Mouse (Mus musculus) spleen, postnatal 4 days (tissue): ENCODE results near the gene Abi3.
"Not testable (repeated sequence)": the region's sequence is repeated elsewhere in the genome, so short reads cannot be mapped to it uniquely, and the experiment has no call there.

Experiments
- DNase-seq, 2 experiments: peaks; one replicate each; pipeline ENCODE4 v3.0.0; 2022; ENCODE audit warnings: low spot score in 2 of 2

Abi3 gene

GRCm38 (mm10) chr11:95842074-95842681 is at the start of gene Abi3:
TSS of gene Abi3 (minus strand) at chr11:95842476.
- DNase-seq, result peak; percentile 74 to 85

DNA sequence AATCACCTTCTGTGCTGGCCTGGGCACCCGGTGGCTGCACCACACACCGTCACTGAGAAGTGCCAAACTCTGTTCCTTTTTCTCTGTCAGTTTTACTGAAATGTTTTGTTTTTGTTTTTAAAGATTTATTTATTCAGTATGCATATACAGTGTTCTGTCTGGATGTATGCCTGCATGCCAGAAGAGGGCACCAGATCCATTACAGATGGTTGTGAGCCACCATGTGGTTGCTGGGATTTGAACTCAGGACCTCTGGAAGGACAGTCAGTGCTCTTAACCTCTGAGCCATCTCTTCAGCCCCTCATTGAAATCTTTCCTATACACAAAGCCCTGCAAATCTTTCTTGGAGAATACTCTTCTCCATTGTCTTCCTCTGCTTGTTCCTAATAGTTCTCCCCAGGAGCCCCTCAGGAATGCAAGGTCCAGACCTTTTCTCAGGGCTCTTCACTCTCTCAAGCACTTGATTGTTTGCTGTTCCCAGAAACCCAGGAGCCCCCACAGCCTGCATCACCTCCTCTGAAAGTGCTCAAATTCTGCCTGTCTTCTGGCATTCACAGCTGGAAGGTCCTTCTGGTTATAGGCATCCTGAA is 48.3 kb upstream of the Abi3 start:
- DNase-seq, result no peak

- not testable (repeated sequence) for DNase-seq
These were observed 37.6 kb upstream of the Abi3 start for GRCm38 (mm10) chr11:95879861-95880260.

DNA sequence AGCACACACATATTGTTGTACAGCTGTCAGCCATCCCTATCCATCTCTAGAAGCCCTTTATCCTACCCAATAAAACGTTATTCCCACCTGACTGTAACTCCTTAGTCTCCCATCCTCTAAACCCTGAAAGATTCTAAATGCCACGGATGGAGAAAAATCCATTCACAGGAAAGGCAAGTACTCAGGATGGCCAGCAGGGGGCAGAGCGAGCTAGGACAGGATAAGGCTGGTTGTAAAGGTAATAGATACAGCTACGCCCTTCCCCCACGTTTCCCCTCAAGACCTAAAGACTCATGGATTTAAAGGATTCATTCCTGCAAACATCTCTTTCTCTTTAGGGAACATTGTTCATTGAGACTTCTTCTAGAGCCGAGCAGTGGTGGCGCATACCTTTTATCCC is 34.0 kb upstream of the Abi3 start:
- DNase-seq, result peak; percentile 55 to 86

GRCm38 (mm10) chr11:95875804-95876203 is 33.5 kb upstream of the Abi3 start:
- no peak for DNase-seq

DNA sequence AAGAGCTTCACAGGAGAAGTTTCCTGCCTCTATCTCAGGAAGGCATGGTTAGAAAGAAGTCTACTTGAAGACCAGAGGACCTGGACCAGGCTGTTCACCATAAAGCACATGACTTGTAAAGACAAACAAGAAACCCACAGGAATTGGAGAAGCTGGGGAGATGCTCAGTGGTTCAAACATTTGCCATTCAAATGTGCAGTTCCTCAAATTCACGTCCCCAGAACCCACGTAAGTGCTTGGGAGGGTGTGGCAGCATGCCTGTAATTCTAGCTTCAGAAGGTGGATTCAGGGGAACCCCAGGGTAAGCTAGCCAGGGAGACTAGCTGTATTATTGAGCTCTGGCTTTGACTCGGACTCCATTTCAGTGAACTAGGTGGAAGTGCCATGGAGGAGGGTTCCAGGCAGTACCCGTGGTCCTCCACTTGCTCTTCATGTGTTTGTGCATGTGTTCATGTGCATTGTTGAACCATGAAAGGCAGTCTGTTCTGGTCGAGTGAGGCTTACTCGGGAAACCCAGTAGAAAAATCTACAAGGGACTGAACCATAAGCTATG is 27.7 kb upstream of the Abi3 start:
- DNase-seq, result peak in 1 of 2 experiments; percentile 25

DNA sequence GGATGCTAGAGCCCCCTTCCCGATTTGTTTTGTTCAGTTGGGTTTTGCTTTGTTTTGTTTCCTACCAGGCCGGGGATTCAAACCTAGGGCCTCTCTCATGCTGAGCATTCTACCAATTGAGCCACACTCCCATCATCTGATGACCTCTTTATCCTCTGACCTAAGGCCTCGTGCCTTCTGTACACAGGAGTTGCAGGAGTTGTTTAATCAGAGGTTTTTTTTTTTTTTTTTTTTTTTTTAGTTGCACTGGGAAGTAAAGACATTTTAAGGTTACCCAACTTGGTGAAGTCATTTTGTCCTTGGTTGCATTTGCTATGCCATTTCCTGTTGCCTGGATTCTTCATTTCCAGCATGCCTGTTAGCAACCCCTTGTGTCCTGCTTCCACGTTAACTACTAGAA is 27.2 kb upstream of the Abi3 start:
- DNase-seq, result no peak

- no peak for DNase-seq
These were observed 19.1 kb upstream of the Abi3 start for GRCm38 (mm10) chr11:95861397-95861796.

DNA sequence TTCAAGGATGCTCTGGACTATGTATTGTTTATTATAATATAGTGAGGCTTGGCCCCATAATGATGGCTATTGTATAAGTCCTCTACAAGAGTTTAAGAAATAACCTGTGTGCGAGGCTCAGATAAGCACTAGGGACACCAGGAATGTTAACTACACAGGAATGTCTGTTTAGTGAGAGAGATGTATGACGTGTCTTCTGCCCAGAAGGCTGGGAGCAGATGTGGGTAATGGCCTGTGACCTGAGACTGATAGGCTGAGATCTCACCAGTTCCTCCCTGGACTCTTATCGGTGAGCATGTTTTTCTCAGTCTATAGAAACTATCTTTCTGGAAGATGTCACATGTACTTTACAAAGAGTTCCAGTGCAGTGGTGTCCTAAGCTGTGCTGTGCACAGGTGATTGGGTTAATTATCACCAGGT is 17.8 kb upstream of the Abi3 start:
- DNase-seq, result no peak

DNA sequence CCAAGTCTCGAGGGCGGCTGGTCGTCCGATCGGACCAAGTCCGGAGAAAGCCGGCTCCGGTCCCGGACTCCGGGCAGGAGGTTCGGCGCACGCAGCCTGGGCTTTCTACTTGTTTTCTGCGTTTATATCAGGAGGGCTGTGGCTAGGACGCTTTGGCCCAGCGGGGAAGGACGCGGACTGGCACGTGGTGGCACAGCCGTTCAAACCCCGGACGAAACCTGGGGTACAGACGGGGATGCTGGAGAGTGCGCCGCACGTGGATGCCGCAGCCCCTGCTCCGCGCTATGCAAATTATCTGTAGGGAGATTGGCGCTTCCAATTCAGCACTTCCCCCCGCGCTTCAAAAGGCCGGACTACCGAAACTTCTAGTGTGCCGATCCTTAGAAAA is 17.2 kb upstream of the Abi3 start:
- peak in 1 of 2 experiments; percentile 70 for DNase-seq

- DNase-seq, result peak; percentile 96 to 98
These were observed 16.5 kb upstream of the Abi3 start for GRCm38 (mm10) chr11:95858528-95859467.

GRCm38 (mm10) chr11:95857716-95858527 is 15.6 kb upstream of the Abi3 start:
- DNase-seq, result no peak

- no peak for DNase-seq
These were observed 15.0 kb upstream of the Abi3 start for GRCm38 (mm10) chr11:95857306-95857705.

DNA sequence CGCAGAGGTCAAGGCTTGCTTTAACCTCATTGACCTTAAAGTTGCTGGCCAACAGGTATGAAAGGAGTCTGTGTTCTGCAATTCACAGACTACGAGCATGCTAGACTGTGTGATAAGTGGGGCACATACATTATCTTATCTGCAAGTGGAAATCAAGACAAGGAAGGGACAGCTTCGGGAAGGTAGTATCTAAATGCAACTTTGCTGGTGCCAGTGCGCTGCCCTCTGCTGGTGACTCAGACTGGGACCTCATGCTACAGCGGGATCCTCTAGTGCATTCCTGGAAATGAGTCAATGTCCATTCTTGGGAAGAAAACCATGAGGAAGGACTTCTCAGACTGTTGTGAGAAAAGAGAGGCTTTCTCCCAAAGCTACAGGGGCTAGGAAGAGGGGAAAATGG is 11.4 kb upstream of the Abi3 start:
- peak; percentile 63 to 83 for DNase-seq

DNA sequence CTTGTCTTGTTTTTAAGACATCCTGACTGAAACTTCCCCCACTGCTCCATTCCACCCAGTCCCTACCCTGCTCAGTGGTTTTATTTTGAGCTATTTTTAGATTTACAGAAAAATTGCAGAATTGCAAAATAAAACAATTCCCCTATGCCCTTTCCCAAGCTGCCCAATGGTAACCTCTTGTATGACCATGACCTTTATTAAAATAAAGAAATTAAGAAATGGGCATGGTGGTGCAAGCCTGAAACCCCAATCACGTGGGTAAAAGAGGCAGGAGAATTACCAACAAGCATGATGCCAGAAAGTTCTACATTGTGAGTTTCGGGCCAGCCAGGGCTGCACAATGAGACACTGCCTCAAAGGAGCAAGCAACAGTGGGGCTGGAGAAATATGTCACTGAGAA is 8.6 kb upstream of the Abi3 start:
- no peak for DNase-seq

DNA sequence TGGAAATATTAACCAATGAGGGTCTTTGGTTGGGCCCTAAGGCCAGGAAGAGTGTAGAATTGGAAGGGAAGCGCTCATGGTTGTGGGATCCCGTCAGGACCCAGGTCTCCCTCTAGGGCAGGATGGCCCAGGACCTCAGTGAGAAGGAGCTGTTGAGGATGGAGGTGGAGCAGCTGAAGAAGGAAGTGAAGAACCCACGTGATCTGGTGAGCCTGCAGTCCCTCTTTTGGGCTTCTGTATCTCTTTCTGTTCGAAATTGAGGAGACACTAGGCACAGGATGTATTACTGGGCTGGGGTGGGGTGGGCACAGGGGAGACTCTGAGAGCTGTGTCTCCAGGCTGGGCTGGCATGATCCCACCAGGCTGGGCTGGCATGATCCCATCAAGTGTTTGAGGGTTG is 2.7 kb upstream of the Abi3 start:
- DNase-seq, result no peak

GRCm38 (mm10) chr11:95843421-95843950 is 1.2 kb upstream of the Abi3 start:
- DNase-seq, result no peak

GRCm38 (mm10) chr11:95842953-95843352 is 677 bp upstream of the Abi3 start:
- peak in 1 of 2 experiments; percentile 61 for DNase-seq

DNA sequence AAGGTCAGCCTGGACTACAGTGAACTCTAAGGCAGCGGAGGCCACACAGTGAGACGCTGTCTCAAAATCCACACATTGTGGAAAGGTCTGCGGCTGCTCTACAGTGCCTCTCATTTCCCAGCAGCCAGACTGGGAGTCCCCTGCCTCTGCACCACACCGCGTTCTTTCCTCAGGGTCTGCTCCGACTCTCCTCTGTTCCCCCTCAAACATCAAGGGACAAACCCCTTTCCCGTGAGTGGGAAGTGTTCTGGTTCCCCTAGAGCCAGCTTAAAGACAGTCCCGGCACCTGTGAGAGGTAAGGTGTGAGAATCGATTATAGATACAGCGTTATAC is 812 bp downstream of the Abi3 start:
- peak in 1 of 2 experiments; percentile 61 for DNase-seq

DNA sequence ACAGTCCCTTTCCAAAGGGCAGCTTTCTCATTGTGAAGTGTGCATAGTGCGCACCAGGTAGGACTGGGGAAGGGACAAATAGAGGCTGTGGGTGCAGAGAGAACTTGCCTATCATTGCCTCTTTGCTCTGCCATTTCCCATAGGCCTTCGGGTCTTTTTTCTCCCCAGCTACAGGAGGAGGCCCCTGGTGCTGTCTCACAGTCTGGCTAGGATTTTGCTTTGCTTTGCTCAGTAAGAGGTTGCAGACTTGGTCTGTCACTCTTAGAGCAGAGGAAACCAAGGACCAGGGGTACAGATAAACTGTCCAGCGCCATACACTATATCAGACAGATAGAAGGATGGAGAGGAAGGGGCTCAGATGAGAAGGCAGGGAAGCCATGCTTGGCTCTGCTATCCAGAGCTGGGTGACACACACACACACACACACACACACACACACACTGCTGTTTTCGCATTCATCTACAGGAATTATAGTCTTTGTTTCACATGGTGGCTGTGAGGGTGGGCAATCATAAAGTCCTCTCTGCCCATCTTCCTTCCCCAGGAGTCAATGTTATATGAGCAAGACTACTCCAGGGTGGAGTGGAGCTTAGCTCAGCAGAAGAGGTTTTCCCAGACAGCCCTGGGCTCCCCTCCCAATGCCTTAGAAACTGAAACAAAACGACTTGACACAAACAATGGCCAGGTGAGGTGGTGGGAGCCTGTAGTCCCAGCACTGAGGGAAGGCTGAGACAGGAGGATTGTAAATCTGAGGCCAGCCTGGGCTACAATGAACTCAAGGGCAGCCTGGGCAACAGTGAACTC is 1.4 kb downstream of the Abi3 start:
- DNase-seq, result peak in 1 of 2 experiments; percentile 58
